Mouse (Mus musculus) forebrain, embryonic 11.5 days (tissue): ENCODE data around the gene Pip4k2a. TPM values are rescaled to one million over a fixed set of nuclear protein-coding genes. Genes with fewer than 3 reads are reported as not detected.
A peak's percentile ranks its signal among the peaks of the same experiment; 100 is the strongest.
"Not testable (repeated sequence)": the region's sequence is repeated elsewhere in the genome, so short reads cannot be mapped to it uniquely, and the experiment has no call there.

ENCODE experiments used
- ATAC-seq: fragments of 200-750 bp; cut with Nextera tagmentation; replicated peaks from 2 replicates; pipeline ENCODE4 v1.8.0; 2017; ENCODE audit warnings: moderate TSS enrichment; ENCODE audit not compliant: low FRiP score
- DNase-seq: peaks from one replicate; pipeline ENCODE4 v3.0.0-alpha.2; 2017; ENCODE audit warnings: low spot score
- H3K27ac ChIP-seq: fragments of 300-500 bp; sonication (generic); 2 replicates; pipeline ENCODE4 v1.5.1; 2014; ENCODE audit warnings: low read depth, low read length
- H3K27me3 ChIP-seq: fragments of 300-500 bp; sonication (generic); 2 replicates; pipeline ENCODE4 v1.6.1; 2014; ENCODE audit warnings: mild to moderate bottlenecking, low read length, mixed read lengths; ENCODE audit not compliant: control insufficient read depth, insufficient read depth
- H3K36me3 ChIP-seq: fragments of 300-500 bp; sonication (generic); 2 replicates; pipeline ENCODE4 v1.6.1; 2014; ENCODE audit warnings: mild to moderate bottlenecking, low read length, moderate library complexity, mixed read lengths; ENCODE audit not compliant: control insufficient read depth, insufficient read depth
- H3K4me1 ChIP-seq: fragments of 300-500 bp; sonication (generic); replicated peaks from 2 replicates; pipeline ENCODE4 v1.6.1; 2014; ENCODE audit warnings: low read length, mixed read lengths; ENCODE audit not compliant: control insufficient read depth, insufficient read depth
- H3K4me2 ChIP-seq: fragments of 300-500 bp; sonication (generic); 2 replicates; pipeline ENCODE4 v1.6.1; 2014; ENCODE audit warnings: low read depth, mild to moderate bottlenecking, low read length, moderate library complexity, mixed read lengths; ENCODE audit not compliant: severe bottlenecking
- H3K4me3 ChIP-seq: fragments of 300-500 bp; sonication (generic); 2 replicates; pipeline ENCODE4 v1.5.1; 2014; ENCODE audit warnings: low read depth, low read length
- H3K9ac ChIP-seq: fragments of 300-500 bp; sonication (generic); 2 replicates; pipeline ENCODE4 v1.6.1; 2014; ENCODE audit warnings: low read length
- H3K9me3 ChIP-seq: fragments of 300-500 bp; sonication (generic); 2 replicates; pipeline ENCODE4 v1.6.1; 2016; ENCODE audit warnings: low read length, mixed read lengths; ENCODE audit not compliant: control insufficient read depth
- WGBS: fragments of 180-500 bp; shearing (Covaris S2); extraction: QIAGEN DNeasy Blood & Tissue Kit; methylation state at CpG from one replicate; pipeline ENCODE4 v1.1.7; 2014; 5-methylcytosine and 5-hydroxymethylcytosine counted together
- polyA plus RNA-seq: library from polyadenylated mRNA; unstranded; fragments of >200 nt; fragmentation: Nextera tagmentation; extraction: Ambion mirVana; gene quantifications from 2 replicates; pipeline ENCODE4 v1.2.1, GENCODE M21; 2014

Pip4k2a gene
- polyA plus RNA-seq: 9.2 and 9.3 TPM in 2 replicates

DNA sequence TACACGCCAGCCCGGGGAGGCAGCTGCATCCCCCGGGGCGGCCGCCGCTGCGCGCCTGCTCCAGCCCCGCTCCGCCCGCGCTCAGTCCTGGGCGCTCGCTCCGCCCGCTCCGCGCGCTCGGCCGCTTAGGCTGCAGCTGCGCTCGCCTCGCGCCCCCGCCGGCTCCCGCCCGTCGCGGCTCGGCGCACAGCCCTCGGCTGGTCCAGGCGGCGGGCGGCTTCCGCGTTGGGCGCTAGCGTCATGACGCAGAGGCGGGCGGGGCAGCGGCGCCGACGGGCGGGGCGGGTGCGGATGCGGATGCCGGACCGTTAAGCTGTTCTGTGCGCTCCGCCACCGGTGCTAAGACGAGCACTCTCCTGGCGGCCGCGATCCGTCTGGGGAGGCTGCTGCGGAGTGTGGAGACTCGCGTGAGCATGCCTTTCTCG is at the start of gene Pip4k2a, which contains the start of gene 4930426L09Rik:
Gene Pip4k2a (minus strand): TSS at position 73 of the 425 bp plus-strand sequence.
Gene 4930426L09Rik (plus strand): TSS at position 290 of the 425 bp plus-strand sequence.
- Histone ChIP-seq H3K27ac (peak within 1 kb of the TSS; percentile 86), H3K27me3 (0 out of 2 replicates have a peak, but pooled peaks cover 2% of the 10 kb centered on the region), H3K4me3 (peak within 1 kb of the TSS; percentile 69), H3K4me2 (peak within 1 kb of the TSS; percentile 99), H3K4me1 (peaks cover 10% of the 10 kb centered on the region), H3K9ac (peak within 1 kb of the TSS; percentile 86), H3K9me3 (no peaks in the 10 kb centered on the region), H3K36me3 (no peaks in the 10 kb centered on the region)
- ATAC-seq (peak; percentile 98), DNase-seq (peak; percentile 94)
- under 1% methylated on average over 61 of the region's 66 CpGs for WGBS

DNA sequence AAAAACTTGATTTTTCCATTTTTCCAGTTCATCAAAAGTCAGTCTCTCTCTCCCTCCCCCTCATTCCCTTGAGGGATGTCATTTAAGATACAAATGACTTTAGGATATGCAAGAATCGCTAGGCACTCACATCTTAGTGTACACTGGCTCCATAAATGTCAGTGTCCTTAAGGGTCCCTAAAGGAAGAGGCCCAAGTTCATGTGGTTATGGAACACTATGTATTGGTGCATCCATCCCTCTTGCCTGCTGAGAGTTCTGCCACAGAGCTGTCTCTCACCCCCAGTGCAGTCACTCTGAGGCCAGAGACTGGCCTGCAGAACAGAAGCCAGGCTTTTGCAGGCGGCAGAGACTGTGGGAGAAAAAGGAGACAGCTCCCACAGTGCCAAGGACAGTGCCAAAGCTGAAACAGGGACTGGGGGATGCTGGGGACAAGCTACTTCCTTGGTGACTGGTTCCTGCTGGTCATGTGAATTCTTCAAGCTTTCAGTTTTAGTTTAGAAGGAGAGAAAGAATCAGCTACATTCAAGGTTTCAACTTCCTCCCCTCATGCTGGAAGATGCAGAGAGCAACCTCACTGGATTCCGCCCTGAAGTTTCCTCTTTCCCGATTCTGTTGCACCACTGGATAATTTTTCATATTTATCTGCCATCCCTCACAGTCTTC is 40.1 kb upstream of the Pip4k2a start:
- WGBS: 84% methylated on average over 4 of the region's 4 CpGs
- Histone ChIP-seq H3K27me3 (no peaks in the 10 kb centered on the region), H3K4me2 (no peak overlapping the region), H3K4me1 (no peaks in the 10 kb centered on the region), H3K4me3 (no peak overlapping the region), H3K9me3 (no peaks in the 10 kb centered on the region), H3K9ac (no peak overlapping the region), H3K36me3 (no peaks in the 10 kb centered on the region), H3K27ac (no peak overlapping the region)
- DNase-seq (no peak), ATAC-seq (no peak)

DNA sequence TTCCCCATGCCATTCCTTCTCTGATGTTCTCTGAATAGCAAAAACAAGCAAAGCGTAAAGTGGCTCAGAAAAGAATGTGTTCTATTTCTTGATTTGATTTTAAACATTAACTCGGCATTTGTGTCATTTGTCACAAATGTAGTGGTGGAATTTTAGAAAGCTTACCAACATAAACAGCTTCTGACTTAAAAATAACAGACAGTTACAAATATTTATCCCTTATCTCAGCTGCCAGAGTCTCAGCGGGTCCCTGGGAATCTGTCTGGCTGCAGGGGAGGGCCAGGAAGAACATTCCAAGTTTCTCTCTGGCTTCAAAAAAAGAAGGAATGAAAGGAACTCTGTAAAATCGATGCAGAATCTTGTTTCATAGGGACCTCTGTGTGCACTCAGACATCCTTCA is 39.5 kb upstream of the Pip4k2a start:
- Histone ChIP-seq H3K4me3 (no peak overlapping the region), H3K9me3 (no peaks in the 10 kb centered on the region), H3K36me3 (no peaks in the 10 kb centered on the region), H3K4me1 (no peaks in the 10 kb centered on the region), H3K27me3 (no peaks in the 10 kb centered on the region), H3K4me2 (no peak overlapping the region), H3K9ac (no peak overlapping the region), H3K27ac (no peak overlapping the region)
- WGBS: 82% methylated on average over 4 of the region's 4 CpGs
- no peak for ATAC-seq
- DNase-seq: no peak

DNA sequence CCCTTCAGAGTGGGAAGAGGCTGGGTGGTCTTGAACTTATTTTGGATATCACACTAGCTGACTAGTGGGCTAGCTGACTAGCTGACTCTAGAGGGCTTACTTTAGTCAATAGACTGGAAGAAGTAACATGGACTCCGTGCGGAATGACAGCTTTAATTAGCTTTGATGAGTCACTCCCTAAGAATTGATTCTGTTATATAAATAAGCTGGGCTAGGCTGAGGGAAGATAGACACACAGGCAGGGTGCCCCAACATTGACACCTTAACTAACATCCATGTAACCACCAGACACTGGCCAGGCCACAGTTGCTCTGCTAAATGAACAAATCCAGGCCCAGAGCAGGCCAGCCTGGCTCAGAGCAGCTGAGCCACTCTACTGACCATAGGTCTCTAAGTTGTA is 26.9 kb upstream of the Pip4k2a start:
- Histone ChIP-seq H3K4me2 (no peak overlapping the region), H3K4me3 (no peak overlapping the region), H3K9ac (no peak overlapping the region), H3K36me3 (no peaks in the 10 kb centered on the region), H3K27ac (no peak overlapping the region), H3K9me3 (no peaks in the 10 kb centered on the region), H3K27me3 (no peaks in the 10 kb centered on the region), H3K4me1 (no peaks in the 10 kb centered on the region)
- no peak for ATAC-seq
- 85% methylated on average over 2 of the region's 2 CpGs for WGBS
- DNase-seq: no peak

DNA sequence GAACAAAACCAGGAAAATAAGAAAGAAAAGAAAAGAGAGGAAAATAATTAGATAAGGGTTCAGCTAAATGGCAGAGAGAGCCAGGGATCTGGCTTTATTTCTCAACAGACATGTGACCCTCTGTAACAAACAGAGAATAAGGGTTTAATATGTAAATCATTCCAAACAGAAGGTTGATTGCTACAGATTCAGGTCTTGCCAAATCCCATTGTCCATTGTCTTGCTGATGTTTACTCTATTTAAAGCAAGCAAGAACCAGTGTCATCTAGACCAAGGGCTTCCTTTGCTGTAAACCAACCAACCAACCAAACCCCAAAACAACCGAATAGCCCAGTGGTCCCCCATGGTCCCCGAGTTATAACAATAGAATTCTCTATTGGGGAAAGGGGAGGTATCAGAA is 20.1 kb upstream of the Pip4k2a start:
- H3K9me3 ChIP-seq: no peaks in the 10 kb centered on the region
- H3K27ac ChIP-seq: no peak overlapping the region
- 81% methylated on average over 2 of the region's 2 CpGs for WGBS
- H3K27me3 ChIP-seq: no peaks in the 10 kb centered on the region
- no peaks in the 10 kb centered on the region for H3K36me3 ChIP-seq
- no peak overlapping the region for H3K9ac ChIP-seq
- no peak overlapping the region for H3K4me2 ChIP-seq
- no peaks in the 10 kb centered on the region for H3K4me1 ChIP-seq
- no peak for DNase-seq
- H3K4me3 ChIP-seq: no peak overlapping the region
- ATAC-seq: no peak

DNA sequence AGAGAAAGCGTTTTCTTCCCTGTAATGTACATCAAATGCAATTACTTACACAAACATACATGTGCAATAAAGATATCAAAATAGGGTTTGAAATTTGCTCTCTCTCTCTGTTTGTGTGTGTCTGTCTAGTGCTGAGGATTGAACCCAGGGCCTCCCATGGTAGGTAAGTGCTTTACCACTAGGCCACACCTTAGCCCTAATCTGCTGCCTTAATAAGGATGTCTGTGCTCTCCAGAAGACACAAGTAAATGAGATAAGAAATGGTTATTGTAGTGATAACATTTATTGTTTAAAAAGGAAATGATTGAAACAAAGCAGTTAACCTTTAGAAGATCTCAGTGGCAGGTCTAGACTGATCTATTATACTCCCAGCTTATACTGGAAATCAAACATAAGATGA is 18.9 kb upstream of the Pip4k2a start:
- DNase-seq (no peak), ATAC-seq (no peak)
- no peak overlapping the region for H3K4me3 ChIP-seq
- no peaks in the 10 kb centered on the region for H3K27me3 ChIP-seq
- no peaks in the 10 kb centered on the region for H3K4me1 ChIP-seq
- no peaks in the 10 kb centered on the region for H3K9me3 ChIP-seq
- no peaks in the 10 kb centered on the region for H3K36me3 ChIP-seq
- WGBS: 89% methylated on average over 1 of the region's 1 CpGs
- H3K4me2 ChIP-seq: no peak overlapping the region
- H3K27ac ChIP-seq: no peak overlapping the region
- no peak overlapping the region for H3K9ac ChIP-seq

DNA sequence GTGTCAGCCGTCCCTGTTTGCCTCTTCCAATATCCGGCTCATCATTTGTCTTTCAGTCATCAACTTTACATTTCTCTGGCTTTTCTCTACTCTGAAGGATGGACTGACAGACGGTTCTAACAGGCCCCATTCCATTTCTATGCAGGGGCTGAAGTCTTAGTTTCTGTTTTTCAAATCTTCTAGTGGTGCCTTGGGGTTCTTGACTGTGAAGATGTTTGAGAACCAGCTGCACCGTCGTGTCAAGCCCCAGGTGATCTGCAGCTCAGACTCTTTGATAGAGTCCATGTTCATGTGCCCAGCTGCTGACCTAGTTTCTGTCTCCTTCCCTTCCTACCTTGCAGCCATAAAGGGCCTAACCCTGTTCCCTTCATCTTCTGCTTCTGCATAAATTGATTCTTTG is 18.4 kb upstream of the Pip4k2a start:
- DNase-seq (no peak), ATAC-seq (no peak)
- no peak overlapping the region for H3K27ac ChIP-seq
- H3K4me3 ChIP-seq: no peak overlapping the region
- no peaks in the 10 kb centered on the region for H3K27me3 ChIP-seq
- no peaks in the 10 kb centered on the region for H3K36me3 ChIP-seq
- no peaks in the 10 kb centered on the region for H3K9me3 ChIP-seq
- H3K4me1 ChIP-seq: no peaks in the 10 kb centered on the region
- 89% methylated on average over 5 of the region's 5 CpGs for WGBS
- no peak overlapping the region for H3K9ac ChIP-seq
- no peak overlapping the region for H3K4me2 ChIP-seq

DNA sequence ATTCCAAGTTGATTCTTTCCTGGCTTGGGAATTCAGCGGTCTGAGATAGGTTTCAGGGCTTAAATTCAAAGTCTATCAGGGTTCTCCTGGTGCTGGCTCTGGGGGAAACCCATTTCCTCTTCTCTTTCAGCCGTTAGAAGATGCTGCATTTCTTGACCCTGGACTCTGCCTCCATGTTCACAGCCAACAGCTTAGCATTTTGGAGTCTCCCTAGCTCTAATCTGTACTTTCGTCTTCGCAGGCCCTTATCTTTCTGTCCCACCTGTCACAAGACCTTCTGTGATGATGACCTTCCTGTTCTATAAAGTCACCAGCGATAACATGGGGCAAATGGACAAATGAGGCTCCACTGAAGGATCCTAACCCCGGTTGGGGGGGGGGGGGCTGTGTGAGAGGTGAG is 13.5 kb upstream of the Pip4k2a start:
- no peaks in the 10 kb centered on the region for H3K9me3 ChIP-seq
- no peak overlapping the region for H3K9ac ChIP-seq
- H3K27me3 ChIP-seq: no peaks in the 10 kb centered on the region; the same call in 1 of the 2 replicates
- H3K4me3 ChIP-seq: no peak overlapping the region
- ATAC-seq: no peak
- no peaks in the 10 kb centered on the region for H3K36me3 ChIP-seq
- H3K4me2 ChIP-seq: no peak overlapping the region
- H3K4me1 ChIP-seq: no peaks in the 10 kb centered on the region
- WGBS: 88% methylated on average over 6 of the region's 6 CpGs
- DNase-seq: no peak
- no peak overlapping the region for H3K27ac ChIP-seq

DNA sequence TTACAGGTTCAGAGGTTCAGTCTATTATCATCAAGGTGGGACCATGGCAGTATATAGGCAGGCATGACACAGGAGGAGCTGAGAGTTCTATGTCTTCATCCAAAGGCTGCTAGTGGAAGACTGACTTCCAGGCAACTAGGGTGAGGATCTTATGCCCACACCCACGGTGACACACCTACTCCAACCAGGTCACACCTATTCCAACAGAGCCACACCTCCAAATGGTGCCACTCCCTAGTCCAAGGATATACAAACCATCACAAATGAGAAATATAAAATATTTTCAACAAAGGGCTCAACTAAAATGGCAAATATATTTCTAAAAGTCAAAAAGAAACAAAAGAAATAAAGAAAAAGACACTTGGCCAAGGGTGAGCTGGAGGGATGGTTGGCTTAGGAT is 12.6 kb upstream of the Pip4k2a start:
- H3K4me3 ChIP-seq, H3K4me1 ChIP-seq, H3K27me3 ChIP-seq, H3K9me3 ChIP-seq, H3K36me3 ChIP-seq, H3K27ac ChIP-seq, ATAC-seq, H3K9ac ChIP-seq, H3K4me2 ChIP-seq, DNase-seq: not testable (repeated sequence)
- WGBS: 79% methylated on average over 1 of the region's 1 CpGs
